Mouse (Mus musculus): ENCODE measurements around the gene Haghl. TPM values are rescaled to one million over a fixed set of nuclear protein-coding genes. Genes with fewer than 3 reads are reported as not detected.
"Not testable (repeated sequence)": the region's sequence is repeated elsewhere in the genome, so short reads cannot be mapped to it uniquely, and the experiment has no call there.

Gene Haghl
- total RNA-seq, 2 experiments from 2014 or later = 11.4 to 12.1 TPM

DNA sequence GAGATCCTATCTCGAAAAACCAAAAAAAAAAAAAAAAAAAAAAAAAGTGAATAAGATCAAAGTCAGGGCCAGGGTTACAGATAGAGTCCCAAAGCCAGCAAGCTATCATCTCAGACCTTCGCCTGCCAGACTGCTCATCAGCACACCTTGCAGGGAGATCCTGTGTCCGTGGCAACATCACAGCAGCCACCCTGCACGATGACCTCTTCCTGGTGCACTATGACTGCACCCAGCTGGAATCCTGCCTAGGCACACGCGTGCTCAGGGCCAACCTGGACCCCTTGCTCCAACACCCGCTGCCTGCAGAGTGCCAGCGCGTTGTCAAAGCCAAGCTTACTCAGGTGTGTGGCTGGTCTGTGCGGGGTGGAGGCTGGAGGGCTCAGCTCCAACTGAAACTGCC is 41.2 kb downstream of the Haghl start:
- DNase-seq = no peak

GRCm38 (mm10) chr17:25743831-25744230 is 41.6 kb downstream of the Haghl start:
- DNase-seq = no peak

DNA sequence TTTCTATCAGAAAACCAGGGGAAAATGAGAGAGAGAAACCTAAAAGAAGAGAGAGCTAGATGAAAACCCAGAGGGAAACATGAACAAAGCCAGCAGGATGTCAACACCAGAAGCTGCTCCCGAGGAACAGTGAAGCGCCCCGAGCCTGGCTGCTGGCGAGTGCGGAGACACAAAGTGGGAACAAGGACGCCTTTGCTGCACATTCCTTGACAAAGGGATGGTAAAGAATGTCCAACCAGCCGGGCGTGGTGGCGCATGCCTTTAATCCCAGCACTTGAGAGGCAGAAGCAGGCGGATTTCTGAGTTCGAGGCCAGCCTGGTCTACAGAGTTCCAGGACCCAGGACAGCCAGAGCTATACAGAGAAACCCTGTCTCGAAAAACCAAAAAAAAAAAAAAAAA is 44.0 kb downstream of the Haghl start:
- DNase-seq = not testable (repeated sequence)

- DNase-seq = no peak
Observed at GRCm38 (mm10) chr17:25738861-25739260, 46.6 kb downstream of the Haghl start.

DNA sequence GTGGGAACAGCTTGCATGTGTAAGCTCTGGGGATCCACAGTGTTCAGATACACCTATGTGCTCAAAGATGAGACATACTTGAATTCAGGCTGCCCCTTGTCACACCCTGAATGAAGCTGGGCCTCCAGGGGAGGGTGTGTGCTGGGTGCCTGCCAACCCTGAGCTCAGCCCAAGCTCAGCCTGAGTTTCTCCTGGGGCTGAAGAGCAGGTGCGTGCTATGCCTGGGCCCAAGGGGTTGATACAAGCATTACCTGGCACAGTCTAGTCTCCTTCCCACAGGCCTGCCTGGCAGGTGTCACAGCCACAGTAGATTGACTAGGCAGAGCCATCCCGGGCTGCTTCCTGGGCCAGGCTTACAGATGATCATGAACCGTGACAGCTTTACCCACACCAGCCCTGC is 49.7 kb downstream of the Haghl start, which contains the start of gene Mslnl:
Mslnl (plus strand) TSS at position 298 of the 400 bp plus-strand sequence.
- DNase-seq = no peak

DNA sequence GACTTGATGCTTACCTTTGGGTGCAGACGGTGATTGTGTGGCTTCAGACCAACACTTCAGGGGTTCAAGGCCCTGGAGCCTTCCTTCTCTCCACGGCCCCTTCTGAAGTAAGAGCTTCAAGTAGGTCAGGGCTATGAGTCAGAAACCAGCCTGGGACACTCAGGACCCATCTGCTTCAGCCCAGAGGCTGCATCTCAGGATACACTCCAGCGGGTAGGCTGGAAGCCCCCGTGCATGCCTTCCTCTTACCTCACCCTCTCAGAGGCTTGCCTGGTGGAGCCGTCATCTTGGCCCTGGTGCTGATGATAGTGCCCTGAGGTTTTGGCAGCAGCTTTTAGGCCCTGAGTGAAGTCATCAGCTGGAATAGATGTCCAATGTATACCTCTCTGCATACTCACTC is 50.2 kb downstream of the Haghl start:
- no peak for DNase-seq

DNA sequence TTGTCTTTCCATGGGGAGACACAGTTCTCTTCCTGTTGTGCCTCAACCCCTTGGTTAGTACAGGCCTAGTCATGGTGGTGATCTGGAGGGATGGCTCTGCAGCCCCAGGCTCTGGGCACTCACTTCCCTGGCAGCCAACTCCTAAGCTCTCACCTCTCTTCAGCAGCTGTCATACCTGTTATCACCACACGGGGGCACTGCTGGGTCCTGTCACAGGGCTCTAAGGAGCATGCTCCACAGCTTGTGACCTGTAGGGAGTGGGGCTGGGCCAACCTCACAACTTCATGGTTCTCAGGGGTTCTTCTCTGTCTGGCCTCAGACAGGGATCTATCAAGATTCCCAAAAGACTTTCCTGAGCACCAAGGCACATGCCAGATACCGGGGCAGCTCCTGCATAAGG is 53.4 kb downstream of the Haghl start:
- peak; percentile 71 to 88 for DNase-seq

Small RNAs within 50 kb of the gene (microRNA-seq; reads per million reads assigned to microRNA genes)
- 0 reads per million in 2 experiments for gene Gm25083
- gene Mir3082 = 0.38 to 1.4 reads per million in 2 experiments
- gene Mir6966 = 2.4 to 2.7 reads per million in 2 experiments

Other genes with a start within 250 kb of the Haghl start
- under 1 TPM; 0.20 to 0.31 TPM for gene Sox8, start 215.0 kb downstream of the Haghl start, total RNA-seq (2021)
- 10 to 100 TPM; 29.8 to 31.8 TPM for gene Lmf1, start 206.6 kb downstream of the Haghl start, total RNA-seq (2021)
- gene Gng13, start 68.5 kb downstream of the Haghl start, total RNA-seq (2021) = under 1 TPM in 1 of 2 experiments, not detected in 1; 0.77 TPM
- 1 to 10 TPM in 1 of 2 experiments, under 1 TPM in 1; 0.84 to 1.3 TPM for gene Chtf18, start 58.3 kb downstream of the Haghl start, total RNA-seq (2021)
- 1 to 10 TPM; 3.6 to 5.2 TPM for gene Rpusd1, start 58.0 kb downstream of the Haghl start, total RNA-seq (2021)
- not detected for gene Mslnl, start 49.6 kb downstream of the Haghl start, total RNA-seq (2021)
- 10 to 100 TPM; 10.3 to 20.2 TPM for gene Msln, start 31.3 kb downstream of the Haghl start, total RNA-seq (2021)
- 10 to 100 TPM; 43.9 to 50.1 TPM for gene Narfl, start 11.9 kb downstream of the Haghl start, total RNA-seq (2021)
- under 1 TPM in 1 of 2 experiments, not detected in 1; 0.39 TPM for gene Ccdc78, start 907 bp upstream of the Haghl start, total RNA-seq (2021)
- 10 to 100 TPM; 45.5 to 51.5 TPM for gene Fam173a, start 7.2 kb upstream of the Haghl start, total RNA-seq (2021)
- not detected for gene AC134908.4, start 10.0 kb upstream of the Haghl start, total RNA-seq (2021)
- 10 to 100 TPM; 55.0 to 76.0 TPM for gene Metrn, start 11.5 kb upstream of the Haghl start, total RNA-seq (2021)
- gene Fbxl16, start 23.4 kb upstream of the Haghl start, total RNA-seq (2021) = 1 to 10 TPM; 1.5 to 1.7 TPM
- gene Wdr24, start 38.0 kb upstream of the Haghl start, total RNA-seq (2021) = 10 to 100 TPM in 1 of 2 experiments, 1 to 10 TPM in 1; 9.8 to 11.7 TPM
- gene Jmjd8, start 43.2 kb upstream of the Haghl start, total RNA-seq (2021) = 10 to 100 TPM; 28.0 to 34.0 TPM
- gene Stub1, start 47.7 kb upstream of the Haghl start, total RNA-seq (2021) = 100 to 1,000 TPM; 113 to 128 TPM
- 1 to 10 TPM; 1.8 to 2.3 TPM for gene Rhbdl1, start 51.6 kb upstream of the Haghl start, total RNA-seq (2021)
- gene Gm20683, start 56.1 kb upstream of the Haghl start, total RNA-seq (2021) = 1 to 10 TPM; 1.2 to 3.3 TPM
- gene Rhot2, start 59.2 kb upstream of the Haghl start, total RNA-seq (2021) = 100 to 1,000 TPM; 138 to 140 TPM
- 1 to 10 TPM; 1.0 to 2.3 TPM for gene Wdr90, start 75.8 kb upstream of the Haghl start, total RNA-seq (2021)
- 100 to 1,000 TPM; 283 to 318 TPM for gene Mcrip2, start 83.1 kb upstream of the Haghl start, total RNA-seq (2021)
- 10 to 100 TPM; 11.8 to 15.2 TPM for gene Mettl26, start 89.4 kb upstream of the Haghl start, total RNA-seq (2021)
- gene Wfikkn1, start 95.2 kb upstream of the Haghl start, total RNA-seq (2021) = under 1 TPM; 0.21 to 0.50 TPM
- 10 to 100 TPM; 14.5 to 15.3 TPM for gene Rab40c, start 134.1 kb upstream of the Haghl start, total RNA-seq (2021)
- gene Pigq, start 159.3 kb upstream of the Haghl start, total RNA-seq (2021) = 10 to 100 TPM; 37.8 to 43.4 TPM
- gene Nhlrc4, start 159.3 kb upstream of the Haghl start, total RNA-seq (2021) = under 1 TPM in 1 of 2 experiments, not detected in 1; 0.21 TPM
- gene A930017K11Rik, start 166.9 kb upstream of the Haghl start, total RNA-seq (2021) = under 1 TPM; 0.32 to 0.57 TPM
- gene Capn15, start 200.1 kb upstream of the Haghl start, total RNA-seq (2021) = 1 to 10 TPM; 6.1 to 8.5 TPM